Mouse (Mus musculus) stomach, postnatal 0 days (tissue): ENCODE data around the gene Smad9. TPM values are rescaled to one million over a fixed set of nuclear protein-coding genes. Genes with fewer than 3 reads are reported as not detected.

ENCODE experiments used
- ATAC-seq: fragments of 200-750 bp; cut with Nextera tagmentation; 2 replicates; pipeline ENCODE4 v1.8.0; 2017; ENCODE audit not compliant: low FRiP score, low TSS enrichment
- DNase-seq: peaks from one replicate; pipeline ENCODE4 v3.0.0-alpha.2; 2016; ENCODE audit warnings: low spot score
- H3K27ac ChIP-seq: fragments of 300-500 bp; sonication (generic); replicated peaks from 2 replicates; pipeline ENCODE4 v1.5.1; 2014; ENCODE audit warnings: mild to moderate bottlenecking, control low read depth
- H3K27me3 ChIP-seq: fragments of 300-500 bp; sonication (generic); 2 replicates; pipeline ENCODE4 v1.6.1; 2014; ENCODE audit warnings: low read length; ENCODE audit not compliant: control insufficient read depth, insufficient read depth
- H3K36me3 ChIP-seq: fragments of 300-500 bp; sonication (generic); 2 replicates; pipeline ENCODE4 v1.6.1; 2014; ENCODE audit warnings: low read length, mixed read lengths; ENCODE audit not compliant: control insufficient read depth, insufficient read depth
- H3K4me1 ChIP-seq: fragments of 300-500 bp; sonication (generic); replicated peaks from 2 replicates; pipeline ENCODE4 v1.6.1; 2014; ENCODE audit warnings: antibody characterized with exemption; ENCODE audit not compliant: control insufficient read depth, insufficient read depth
- H3K4me2 ChIP-seq: fragments of 300-500 bp; sonication (generic); replicated peaks from 2 replicates; pipeline ENCODE4 v1.6.1; 2014; ENCODE audit warnings: low read depth, mild to moderate bottlenecking, control low read depth, moderate library complexity
- H3K4me3 ChIP-seq: fragments of 300-500 bp; sonication (generic); 2 replicates; pipeline ENCODE4 v1.5.1; 2014; ENCODE audit warnings: low read depth, low read length, control low read depth
- H3K9ac ChIP-seq: fragments of 300-500 bp; sonication (generic); 2 replicates; pipeline ENCODE4 v1.6.1; 2014; ENCODE audit warnings: mild to moderate bottlenecking, low read length, control low read depth, mixed read lengths
- H3K9me3 ChIP-seq: fragments of 300-500 bp; sonication (generic); 2 replicates; pipeline ENCODE4 v1.6.1; 2016; ENCODE audit warnings: low read length; ENCODE audit not compliant: control insufficient read depth
- CTCF ChIP-seq: IDR thresholded peaks from 2 replicates; pipeline ENCODE4 v1.5.1; 2016; ENCODE audit warnings: antibody characterized with exemption, low read depth, mild to moderate bottlenecking, moderate library complexity
- EP300 ChIP-seq: optimal IDR thresholded peaks from 2 replicates; pipeline ENCODE3; 2016; ENCODE audit warnings: antibody characterized with exemption
- WGBS: fragments of 180-500 bp; shearing (Covaris S2); extraction: QIAGEN DNeasy Blood & Tissue Kit; methylation state at CpG from one replicate; pipeline ENCODE4 v1.1.7; 2014; 5-methylcytosine and 5-hydroxymethylcytosine counted together
- polyA plus RNA-seq: library from polyadenylated mRNA; unstranded; fragments of >200 nt; fragmentation: Nextera tagmentation; extraction: Ambion mirVana; gene quantifications from 2 replicates; pipeline ENCODE4 v1.2.1, GENCODE M21; 2015

Smad9 gene
- polyA plus RNA-seq, 1 experiment from 2014 or later, result 0.56 TPM

DNA sequence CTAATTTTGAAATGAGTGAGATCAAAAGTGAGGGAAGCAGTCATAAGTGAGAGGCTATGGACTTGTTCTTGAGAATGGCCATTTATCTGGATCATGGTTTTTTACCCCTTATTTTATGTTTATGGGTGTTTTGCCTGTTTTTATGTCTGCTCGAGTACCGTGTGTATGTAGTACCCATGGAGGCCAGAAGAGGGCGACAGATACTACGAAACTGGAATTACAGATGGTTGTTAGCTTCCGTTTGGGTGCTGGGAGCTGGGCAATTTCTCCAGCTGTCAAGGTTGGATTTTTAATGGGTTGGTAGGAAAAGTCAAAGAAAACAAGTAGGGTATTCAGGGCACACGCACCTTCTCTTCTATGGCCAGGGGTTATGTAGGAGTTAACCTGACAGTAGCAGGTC lies 38.4 kb downstream of the Smad9 start:
- no peak overlapping the region for H3K9ac ChIP-seq
- TF ChIP-seq CTCF (peak; percentile 54), EP300 (no peak)
- H3K36me3 ChIP-seq, result 0 out of 2 replicates have a peak, but pooled peaks cover 1% of the 10 kb centered on the region
- H3K4me1 ChIP-seq, result no peaks in the 10 kb centered on the region
- 86% methylated on average over 6 of the region's 6 CpGs for WGBS
- H3K9me3 ChIP-seq, result peaks cover 3% of the 10 kb centered on the region; the same call in 1 of the 2 replicates
- H3K27ac ChIP-seq, result no peak overlapping the region
- H3K4me3 ChIP-seq, result no peak overlapping the region
- no peak overlapping the region for H3K4me2 ChIP-seq
- DNase-seq (no peak), ATAC-seq (no peak)
- no peaks in the 10 kb centered on the region for H3K27me3 ChIP-seq

DNA sequence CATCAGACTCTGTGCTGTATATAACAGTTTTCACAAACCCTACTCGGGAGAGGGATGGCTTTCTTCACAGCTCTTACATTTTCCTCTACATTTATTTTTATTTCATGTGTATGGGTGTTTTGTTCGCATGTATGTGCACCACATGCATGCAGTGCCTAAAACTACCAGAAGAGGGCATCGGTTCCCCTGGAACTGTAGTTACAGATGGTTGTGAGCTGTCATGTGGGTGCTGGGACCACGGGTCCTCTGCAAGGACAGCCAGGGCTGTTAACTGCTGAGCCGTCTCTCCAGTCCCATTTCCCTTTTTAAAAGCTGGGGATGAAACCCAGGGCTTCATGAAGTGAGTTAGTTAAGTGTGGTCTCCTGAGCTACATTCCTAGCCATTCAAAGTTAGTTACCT lies 40.0 kb downstream of the Smad9 start:
- no peak for TF ChIP-seq EP300
- TF ChIP-seq CTCF, result peak; percentile 39
- H3K27ac ChIP-seq, result no peak overlapping the region
- no peaks in the 10 kb centered on the region for H3K36me3 ChIP-seq
- 98% methylated on average over 5 of the region's 5 CpGs for WGBS
- no peaks in the 10 kb centered on the region for H3K27me3 ChIP-seq
- no peak overlapping the region for H3K4me2 ChIP-seq
- DNase-seq (no peak), ATAC-seq (no peak)
- no peak overlapping the region for H3K4me3 ChIP-seq
- H3K4me1 ChIP-seq, result no peaks in the 10 kb centered on the region
- peaks cover 3% of the 10 kb centered on the region; the same call in 1 of the 2 replicates for H3K9me3 ChIP-seq
- no peak overlapping the region for H3K9ac ChIP-seq

DNA sequence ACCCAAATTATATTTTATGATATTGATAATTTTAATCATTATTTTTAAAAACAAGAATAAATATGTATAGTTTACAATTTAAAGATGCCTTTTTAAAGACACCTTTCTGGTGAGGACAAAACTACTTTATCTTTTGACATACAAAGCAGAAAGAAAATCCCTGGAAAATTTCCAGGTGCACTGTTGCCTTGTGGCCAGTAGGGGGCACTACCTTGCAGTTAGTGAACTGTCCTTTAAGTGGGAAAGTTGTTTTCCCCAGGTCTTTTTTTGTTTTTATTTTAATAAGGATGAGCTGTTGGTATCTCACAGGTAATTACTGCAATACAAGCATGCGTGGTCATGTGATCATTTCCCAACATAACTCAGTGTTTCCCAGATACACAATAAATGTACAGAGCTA lies 40.4 kb downstream of the Smad9 start:
- Histone ChIP-seq H3K4me1 (no peaks in the 10 kb centered on the region), H3K27me3 (no peaks in the 10 kb centered on the region), H3K36me3 (no peaks in the 10 kb centered on the region), H3K9me3 (peaks cover 3% of the 10 kb centered on the region; the same call in 1 of the 2 replicates), H3K27ac (no peak overlapping the region), H3K4me2 (no peak overlapping the region), H3K4me3 (no peak overlapping the region), H3K9ac (no peak overlapping the region)
- TF ChIP-seq EP300, result no peak
- TF ChIP-seq CTCF, result peak; percentile 64
- ATAC-seq (no peak), DNase-seq (no peak)
- WGBS, result 94% methylated on average over 1 of the region's 1 CpGs

DNA sequence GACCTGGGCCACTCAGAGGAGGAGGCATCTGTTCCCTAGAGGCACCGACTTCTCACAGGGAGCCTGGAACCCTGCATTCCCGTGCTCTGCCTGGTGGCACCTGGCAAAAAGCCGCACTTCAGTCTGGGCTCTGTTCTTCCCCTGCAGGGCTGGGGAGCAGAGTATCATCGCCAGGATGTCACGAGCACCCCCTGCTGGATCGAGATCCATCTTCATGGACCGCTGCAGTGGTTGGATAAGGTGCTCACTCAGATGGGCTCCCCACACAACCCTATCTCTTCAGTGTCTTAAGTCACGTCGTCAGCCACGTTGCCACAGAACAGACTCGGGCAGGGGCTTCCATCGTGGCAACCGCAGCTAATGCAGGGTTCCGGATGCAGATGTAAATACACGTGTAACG lies 41.8 kb downstream of the Smad9 start:
- H3K27me3 ChIP-seq, result no peaks in the 10 kb centered on the region
- TF ChIP-seq EP300 (no peak), CTCF (peak; percentile 82)
- peak; percentile 77 for DNase-seq

DNA sequence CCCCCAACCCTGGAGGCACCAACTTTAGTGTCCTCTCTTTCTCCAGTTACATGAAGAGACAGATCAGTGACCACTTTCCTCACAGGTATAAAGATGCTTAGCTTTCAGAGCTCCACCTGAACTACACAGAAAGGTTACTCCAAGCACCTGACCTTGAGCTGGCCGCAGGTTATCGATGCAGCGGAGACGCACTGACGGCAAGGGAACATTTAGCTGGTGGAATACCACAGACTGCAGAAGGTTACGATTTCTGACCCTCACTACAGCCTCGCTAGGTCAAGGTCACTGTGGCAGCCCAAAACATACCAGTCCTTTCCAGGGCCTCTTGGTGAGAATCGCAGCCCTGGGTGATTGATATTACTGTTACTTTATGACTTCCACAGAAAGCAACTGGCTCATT lies 48.3 kb downstream of the Smad9 start:
- no peak overlapping the region for H3K4me3 ChIP-seq
- DNase-seq, result no peak
- ATAC-seq, result no peak
- TF ChIP-seq EP300, result no peak
- TF ChIP-seq CTCF, result no peak
- no peaks in the 10 kb centered on the region for H3K9me3 ChIP-seq
- H3K36me3 ChIP-seq, result peaks cover 10% of the 10 kb centered on the region; the same call in 1 of the 2 replicates
- no peaks in the 10 kb centered on the region for H3K4me1 ChIP-seq
- H3K27me3 ChIP-seq, result no peaks in the 10 kb centered on the region
- 93% methylated on average over 8 of the region's 8 CpGs for WGBS
- no peak overlapping the region for H3K9ac ChIP-seq
- no peak overlapping the region for H3K27ac ChIP-seq
- H3K4me2 ChIP-seq, result no peak overlapping the region

More for the DNA sequence above, 41.8 kb downstream of the Smad9 start:
- no peak overlapping the region for H3K27ac ChIP-seq
- no peak overlapping the region for H3K4me2 ChIP-seq
- no peak overlapping the region for H3K4me3 ChIP-seq
- H3K9ac ChIP-seq, result no peak overlapping the region
- peak; percentile 71 for ATAC-seq
- peaks cover 3% of the 10 kb centered on the region; the same call in 1 of the 2 replicates for H3K9me3 ChIP-seq
- WGBS, result 30% methylated on average over 16 of the region's 16 CpGs
- H3K36me3 ChIP-seq, result 0 out of 2 replicates have a peak, but pooled peaks cover under 1% of the 10 kb centered on the region
- H3K4me1 ChIP-seq, result no peaks in the 10 kb centered on the region

DNA sequence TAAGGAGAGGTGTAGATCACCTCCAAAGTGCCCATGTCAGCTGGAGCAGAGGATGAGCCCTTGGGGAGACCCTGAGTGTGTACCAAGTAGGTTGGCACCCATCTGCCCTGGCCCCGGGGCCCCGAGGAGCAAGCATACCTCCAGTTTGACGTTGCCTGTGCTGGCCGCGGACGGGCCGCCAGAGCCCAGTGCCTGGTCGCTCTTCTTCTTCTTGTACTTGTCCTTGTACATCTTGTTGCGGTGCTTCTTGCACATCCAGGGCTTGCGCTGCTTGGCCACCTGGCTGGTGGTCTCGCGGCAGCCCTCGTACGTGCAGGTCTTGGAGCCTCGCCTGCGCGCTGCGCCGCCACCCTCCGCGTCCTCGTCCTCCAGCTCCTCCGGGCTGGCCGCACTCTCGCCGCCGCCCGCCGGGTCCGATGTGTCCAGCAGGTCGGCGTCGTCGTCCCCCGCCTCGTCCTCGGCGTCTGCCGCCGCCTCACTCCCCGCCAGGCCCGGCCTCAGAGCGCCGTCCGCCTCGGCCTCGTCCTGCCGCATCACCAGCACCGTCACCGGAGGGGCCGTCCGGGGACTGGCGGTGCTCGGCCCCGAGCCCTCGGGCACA lies 51.8 kb downstream of the Smad9 start:
- H3K27ac ChIP-seq, result peak overlapping the region; percentile 94

More for the DNA sequence above, 51.8 kb downstream of the Smad9 start:
- H3K36me3 ChIP-seq, result peaks cover 9% of the 10 kb centered on the region; the same call in 1 of the 2 replicates
- no peaks in the 10 kb centered on the region for H3K27me3 ChIP-seq
- DNase-seq, result no peak
- H3K9me3 ChIP-seq, result no peaks in the 10 kb centered on the region
- peak overlapping the region; percentile 98 for H3K4me2 ChIP-seq
- ATAC-seq, result peak; percentile 84
- TF ChIP-seq CTCF (peak; percentile 14; the same call in 1 of the 2 replicates), EP300 (no peak)
- no peaks in the 10 kb centered on the region for H3K4me1 ChIP-seq
- WGBS, result under 1% methylated on average over 52 of the region's 56 CpGs
- peak overlapping the region; percentile 89 for H3K4me3 ChIP-seq
- H3K9ac ChIP-seq, result peak overlapping the region; percentile 88
